Mouse (Mus musculus) liver, adult 2 months (tissue): ENCODE measurements at regions not wholly inside any gene's neighbourhood (a gene's known extent, or its start where the extent isn't known, plus 50 kb on each side); places are given as distances from the start of the nearest gene placed in this dataset.

Experiments
- CTCF ChIP-seq: fragments of 200-500 bp; IDR thresholded peaks from 2 replicates; pipeline ENCODE4 v1.5.1; 2011; ENCODE audit warnings: low read depth, low read length, control low read depth
- POLR2A ChIP-seq: fragments of 200-500 bp; IDR thresholded peaks from 2 replicates; pipeline ENCODE4 v1.6.1; 2011; ENCODE audit warnings: low read length, control low read depth; ENCODE audit not compliant: insufficient read depth; ENCODE audit errors: extremely low read depth

- TF ChIP-seq CTCF (no peak), POLR2A (no peak)
Measured at GRCm38 (mm10) chr14:109941944-109942343, 813.0 kb downstream of the Slitrk6 start.
